Mouse (Mus musculus) retina, embryonic 14.5 days (tissue): ENCODE data around the gene Tanc1.
A peak's percentile ranks its signal among the peaks of the same experiment; 100 is the strongest.

ENCODE experiments used
- DNase-seq: peaks from one replicate; pipeline ENCODE4 v3.0.0-alpha.2; 2015; ENCODE audit warnings: low spot score

Tanc1 gene

GRCm38 (mm10) chr2:59757015-59757414 lies 145.2 kb downstream of the Tanc1 start:
- DNase-seq: peak; percentile 46

GRCm38 (mm10) chr2:59758139-59758918 lies 146.5 kb downstream of the Tanc1 start:
- DNase-seq: no peak

GRCm38 (mm10) chr2:59760731-59761130 lies 148.9 kb downstream of the Tanc1 start:
- DNase-seq: no peak

- peak; percentile 50 for DNase-seq
These were observed 149.3 kb downstream of the Tanc1 start for GRCm38 (mm10) chr2:59761183-59761582.

- DNase-seq: no peak
These were observed 150.4 kb downstream of the Tanc1 start for GRCm38 (mm10) chr2:59762277-59762676.

- no peak for DNase-seq
These were observed 153.8 kb downstream of the Tanc1 start for GRCm38 (mm10) chr2:59765671-59766070.

GRCm38 (mm10) chr2:59767893-59768292 lies 156.1 kb downstream of the Tanc1 start:
- no peak for DNase-seq

- no peak for DNase-seq
These were observed 157.0 kb downstream of the Tanc1 start for GRCm38 (mm10) chr2:59768661-59769384.

- DNase-seq: no peak
These were observed 157.5 kb downstream of the Tanc1 start for GRCm38 (mm10) chr2:59769385-59769735.

GRCm38 (mm10) chr2:59771708-59772107 lies 159.9 kb downstream of the Tanc1 start:
- no peak for DNase-seq

- no peak for DNase-seq
These were observed 160.4 kb downstream of the Tanc1 start for GRCm38 (mm10) chr2:59772261-59772683.

GRCm38 (mm10) chr2:59774374-59774773 lies 162.5 kb downstream of the Tanc1 start:
- DNase-seq: no peak

GRCm38 (mm10) chr2:59775148-59775547 lies 163.3 kb downstream of the Tanc1 start:
- no peak for DNase-seq

GRCm38 (mm10) chr2:59775820-59776219 lies 164.0 kb downstream of the Tanc1 start:
- no peak for DNase-seq

- no peak for DNase-seq
These were observed 167.5 kb downstream of the Tanc1 start for GRCm38 (mm10) chr2:59779355-59779754.

GRCm38 (mm10) chr2:59780240-59780639 lies 168.4 kb downstream of the Tanc1 start:
- no peak for DNase-seq

GRCm38 (mm10) chr2:59783055-59783831 lies 171.4 kb downstream of the Tanc1 start:
- DNase-seq: peak; percentile 49

- no peak for DNase-seq
These were observed 172.2 kb downstream of the Tanc1 start for GRCm38 (mm10) chr2:59783832-59784627.

GRCm38 (mm10) chr2:59784628-59784883 lies 172.7 kb downstream of the Tanc1 start:
- no peak for DNase-seq

- DNase-seq: no peak
These were observed 173.8 kb downstream of the Tanc1 start for GRCm38 (mm10) chr2:59785597-59785996.

GRCm38 (mm10) chr2:59788704-59789500 lies 177.1 kb downstream of the Tanc1 start:
- DNase-seq: no peak
